Mouse (Mus musculus) liver, postnatal 0 days (tissue): ENCODE data around the gene 2310033P09Rik.
A peak's percentile ranks its signal among the peaks of the same experiment; 100 is the strongest.

ENCODE experiments used
- CTCF ChIP-seq: sonication (generic); IDR thresholded peaks from 2 replicates; pipeline ENCODE4 v1.5.1; 2016; ENCODE audit warnings: antibody characterized with exemption, low read depth
- EP300 ChIP-seq: IDR thresholded peaks from 2 replicates; pipeline ENCODE4 v1.6.1; 2016; ENCODE audit warnings: antibody characterized with exemption, low read depth, mild to moderate bottlenecking

- peak; percentile 10; the same call in 1 of the 2 replicates for TF ChIP-seq EP300
- TF ChIP-seq CTCF: no peak
These were observed 16.1 kb upstream of the 2310033P09Rik start, which contains the start of gene Guk1 for GRCm38 (mm10) chr11:59192059-59192386.
